Mouse (Mus musculus) natural killer cell, adult 2 months (primary cell): ENCODE measurements around the gene Lrfn3.

ENCODE experiments used
- DNase-seq, 2 experiments: peaks; one replicate each; pipeline ENCODE4 v3.0.0; 2022; ENCODE audit warnings: low spot score in 2 of 2

Lrfn3 gene

DNA sequence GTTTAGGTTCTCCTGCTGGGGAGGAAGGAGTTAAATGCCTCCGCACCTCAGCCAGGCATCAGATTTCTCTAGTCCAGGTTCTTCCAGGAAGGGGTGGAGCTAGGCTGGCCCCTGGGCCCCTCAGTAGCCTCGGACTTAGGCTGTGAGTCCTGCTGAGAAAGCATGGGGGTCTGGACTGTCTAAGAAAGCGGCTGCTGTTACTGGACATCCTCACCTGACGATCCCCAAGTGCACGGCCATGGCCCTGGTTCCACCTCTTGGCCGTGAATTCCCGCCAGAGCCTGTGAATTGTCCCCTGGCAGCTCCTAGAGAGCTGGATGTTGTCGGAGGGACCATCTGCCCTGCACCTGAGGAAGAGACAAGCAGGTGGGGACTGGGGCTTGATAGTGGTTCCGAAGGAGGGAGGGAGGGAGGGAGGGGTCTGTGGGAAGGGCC is 47.8 kb downstream of the Lrfn3 start, which contains the start of gene Syne4:
Gene Syne4 (plus strand): TSS at position 87 of the 435 bp plus-strand sequence.
- DNase-seq = no peak

DNA sequence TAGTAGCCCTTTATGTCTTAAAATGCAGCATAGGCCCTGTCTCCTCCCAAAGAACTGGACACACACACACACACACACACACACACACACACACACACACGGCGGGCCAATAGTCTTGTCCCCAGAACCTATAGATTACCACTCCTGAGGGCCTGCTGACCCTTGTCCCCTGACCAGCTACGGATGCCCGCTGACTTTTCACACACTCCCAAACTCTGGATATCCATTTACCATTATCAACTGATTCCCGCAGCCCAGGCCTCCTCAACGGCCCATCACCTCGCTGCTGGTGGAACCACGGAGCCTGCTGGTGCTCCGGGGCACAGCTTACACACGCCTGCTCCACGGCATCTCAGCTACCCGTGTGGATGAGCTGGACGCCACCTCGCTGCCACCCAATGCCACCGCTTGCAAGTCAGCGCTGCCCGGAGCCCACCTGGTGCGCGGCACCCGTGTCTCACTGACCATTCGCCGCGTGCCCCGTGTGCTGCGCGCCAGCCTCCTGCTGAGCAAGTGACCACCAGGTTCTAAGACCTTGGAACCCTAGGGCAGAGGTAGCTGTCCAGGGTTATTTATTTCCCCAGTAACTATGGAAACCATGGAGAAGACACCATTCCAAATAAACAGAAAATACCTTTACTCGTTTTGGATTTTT is 48.8 kb downstream of the Lrfn3 start:
- no peak for DNase-seq

DNA sequence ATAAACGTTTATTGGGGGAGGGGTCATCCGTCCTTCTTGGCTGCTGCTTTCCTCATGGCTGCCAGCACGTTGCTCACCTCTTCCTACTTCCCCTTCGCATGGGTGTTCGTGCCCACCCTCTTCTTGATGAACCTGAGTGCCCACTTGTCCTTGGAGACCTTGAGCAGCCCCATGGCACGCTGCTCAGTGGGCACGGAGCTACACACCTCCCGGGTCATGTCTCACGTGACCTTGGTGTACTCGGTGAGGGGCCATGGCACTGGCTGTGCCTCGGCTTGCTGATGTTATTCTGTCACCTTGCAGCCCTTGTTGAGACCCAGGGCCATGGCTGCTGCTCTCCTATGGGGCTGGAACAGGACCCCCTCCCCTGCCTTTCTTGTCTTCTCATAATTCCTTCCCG is 52.4 kb downstream of the Lrfn3 start:
- DNase-seq = no peak

DNA sequence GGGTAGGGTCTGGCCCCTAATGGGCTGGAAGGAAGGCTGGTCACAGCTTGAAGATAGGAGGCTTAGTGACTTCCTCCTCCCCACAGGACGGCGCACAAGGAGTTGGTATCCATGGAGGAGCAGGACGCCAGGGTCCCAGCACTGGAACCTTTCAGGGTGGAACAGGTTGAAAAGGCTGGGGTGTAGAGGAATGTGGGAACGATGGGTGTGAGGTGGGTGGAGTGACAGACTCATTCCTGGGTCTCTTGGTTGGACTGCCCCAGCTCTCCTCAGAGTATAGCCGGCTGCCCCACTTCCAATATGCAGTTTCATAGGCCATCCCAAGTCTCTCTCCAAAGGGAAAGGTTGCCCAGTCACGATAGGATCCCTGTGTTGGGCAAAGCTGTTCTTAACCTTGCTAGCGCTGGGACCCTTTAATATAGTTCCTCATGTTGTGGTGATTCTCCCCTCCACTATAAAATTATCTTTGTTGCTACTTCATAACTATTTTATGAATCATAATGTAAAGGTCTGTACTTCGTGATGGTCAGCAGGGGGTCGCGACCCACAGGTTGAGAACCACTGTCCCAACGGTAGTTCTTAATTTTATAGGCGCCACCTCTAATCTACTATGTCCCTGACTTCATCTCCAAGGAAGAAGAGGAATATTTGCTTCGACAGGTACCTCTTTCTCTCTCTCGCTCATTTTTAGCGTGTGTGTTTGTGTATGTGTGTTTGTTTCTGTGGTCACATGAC is 53.0 kb downstream of the Lrfn3 start:
- no peak for DNase-seq

DNA sequence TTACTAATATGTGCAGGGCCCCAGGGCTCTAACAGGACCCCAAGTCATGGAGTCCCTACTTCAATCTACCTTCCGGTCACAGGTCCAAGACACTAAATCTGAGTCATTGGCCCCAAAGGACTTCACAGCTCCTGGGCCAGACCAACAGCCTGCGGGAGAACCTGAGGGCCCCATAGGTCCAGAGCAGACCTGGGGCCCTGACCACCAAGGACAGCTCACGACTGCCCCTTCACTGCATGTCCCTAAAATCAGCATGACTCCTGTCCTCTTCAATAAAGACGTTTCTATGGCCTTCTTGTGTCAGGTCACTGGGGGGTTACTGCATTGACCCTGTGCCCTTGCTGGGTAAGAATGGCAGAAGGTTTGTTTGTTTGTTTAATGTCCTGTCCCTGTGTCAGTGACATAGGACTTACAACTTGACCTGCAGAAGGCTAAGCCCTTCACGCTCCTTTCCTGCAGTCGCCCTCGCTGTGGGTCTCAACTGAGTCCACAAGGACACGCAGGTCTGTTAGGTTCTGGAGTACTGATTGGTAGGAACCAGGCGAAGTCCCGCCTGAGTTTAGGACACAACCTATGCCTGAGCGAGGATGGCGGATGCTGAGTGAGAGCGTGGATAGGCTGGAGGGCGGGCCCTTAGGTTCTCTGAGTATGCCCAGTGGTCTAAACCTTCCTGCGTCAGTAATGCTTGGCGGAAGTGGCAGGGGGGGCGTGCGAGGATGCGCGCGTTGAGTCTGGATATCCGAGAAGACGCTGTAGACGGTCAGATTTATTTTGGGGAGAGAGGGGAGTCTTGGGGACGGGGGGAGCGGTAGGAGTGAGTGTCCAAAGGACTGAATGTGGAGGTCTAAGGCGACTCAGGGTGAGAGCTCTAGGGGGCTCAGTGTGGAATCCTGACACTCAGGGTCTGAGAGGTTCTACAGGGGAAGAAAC is 54.2 kb downstream of the Lrfn3 start, which contains the start of gene Alkbh6:
Gene Alkbh6 (plus strand): TSS at position 642 of the 930 bp plus-strand sequence.
- peak; percentile 92 to 93 for DNase-seq

DNA sequence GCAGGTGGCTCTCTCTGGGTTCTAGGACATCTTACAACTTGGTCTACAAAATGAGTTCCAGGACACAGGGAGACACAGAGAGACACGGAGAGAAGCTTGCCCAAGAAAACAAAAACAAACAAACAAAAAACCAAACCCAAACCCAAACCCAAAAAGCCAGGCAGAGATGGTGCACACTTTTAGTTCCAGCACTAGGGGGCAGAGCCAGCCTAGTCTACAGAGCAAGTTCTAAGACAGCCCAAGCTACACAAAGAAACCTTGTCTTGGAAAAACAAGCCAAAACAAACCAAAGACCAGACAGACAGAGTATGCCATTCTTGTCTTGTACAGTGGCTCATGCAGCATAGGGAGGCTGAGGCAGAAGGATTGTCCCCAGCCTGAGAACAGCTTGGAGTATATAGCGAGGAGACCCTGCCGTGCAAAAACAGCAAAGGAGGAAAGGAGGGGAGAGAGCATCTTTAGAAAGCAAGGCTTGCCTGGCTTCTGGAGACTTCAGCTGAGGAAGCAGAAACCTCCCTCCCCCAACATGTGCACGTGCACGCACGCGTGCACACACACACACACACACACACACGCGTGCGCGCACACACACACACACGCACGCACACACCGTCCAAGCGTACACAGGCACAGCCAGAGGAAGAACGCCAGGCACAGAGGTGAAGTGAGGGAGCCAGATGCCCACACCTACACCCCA is 56.3 kb downstream of the Lrfn3 start:
- no peak for DNase-seq
